Mouse (Mus musculus) neural tube, embryonic 11.5 days (tissue): ENCODE measurements around the gene Xpnpep2. TPM values are rescaled to one million over a fixed set of nuclear protein-coding genes. Genes with fewer than 3 reads are reported as not detected.

Experiments
- ATAC-seq: fragments of 200-750 bp; cut with Nextera tagmentation; 2 replicates; pipeline ENCODE4 v1.8.0; 2017; ENCODE audit warnings: moderate number of reproducible peaks, mild to moderate bottlenecking, moderate TSS enrichment, moderate library complexity; ENCODE audit not compliant: insufficient read depth, low FRiP score, low TSS enrichment
- DNase-seq: peaks from one replicate; pipeline ENCODE4 v3.0.0-alpha.2; 2015; ENCODE audit warnings: low spot score
- H3K27ac ChIP-seq: fragments of 300-500 bp; sonication (generic); 2 replicates; pipeline ENCODE4 v1.5.1; 2014; ENCODE audit warnings: low read depth, mild to moderate bottlenecking, low read length
- H3K27me3 ChIP-seq: fragments of 300-500 bp; sonication (generic); 2 replicates; pipeline ENCODE4 v1.6.1; 2014; ENCODE audit warnings: mild to moderate bottlenecking, low read length, mixed read lengths; ENCODE audit not compliant: control insufficient read depth, insufficient read depth
- H3K36me3 ChIP-seq: fragments of 300-500 bp; sonication (generic); 2 replicates; pipeline ENCODE4 v1.6.1; 2014; ENCODE audit warnings: mild to moderate bottlenecking, low read length, moderate library complexity, mixed read lengths; ENCODE audit not compliant: control insufficient read depth, insufficient read depth
- H3K4me1 ChIP-seq: fragments of 300-500 bp; sonication (generic); 2 replicates; pipeline ENCODE4 v1.6.1; 2014; ENCODE audit warnings: low read length, mixed read lengths; ENCODE audit not compliant: control insufficient read depth, insufficient read depth
- H3K4me2 ChIP-seq: fragments of 300-500 bp; sonication (generic); 2 replicates; pipeline ENCODE4 v1.6.1; 2014; ENCODE audit warnings: low read depth, mild to moderate bottlenecking, moderate library complexity
- H3K4me3 ChIP-seq: fragments of 300-500 bp; sonication (generic); 2 replicates; pipeline ENCODE4 v1.5.1; 2014; ENCODE audit warnings: low read depth, low read length
- H3K9ac ChIP-seq: fragments of 300-500 bp; sonication (generic); 2 replicates; pipeline ENCODE4 v1.6.1; 2014; ENCODE audit warnings: mild to moderate bottlenecking, low read length
- H3K9me3 ChIP-seq: fragments of 300-500 bp; sonication (generic); 2 replicates; pipeline ENCODE4 v1.6.1; 2016; ENCODE audit warnings: low read length; ENCODE audit not compliant: control insufficient read depth
- WGBS: fragments of 180-500 bp; shearing (Covaris S2); extraction: QIAGEN DNeasy Blood & Tissue Kit; methylation state at CpG from one replicate; pipeline ENCODE4 v1.1.7; 2014; 5-methylcytosine and 5-hydroxymethylcytosine counted together
- polyA plus RNA-seq: library from polyadenylated mRNA; unstranded; fragments of >200 nt; fragmentation: Nextera tagmentation; extraction: Ambion mirVana; gene quantifications from 2 replicates; pipeline ENCODE4 v1.2.1, GENCODE M21; 2014

Xpnpep2 gene
- polyA plus RNA-seq, 1 experiment from 2014 or later, result 1.1 TPM

GRCm38 (mm10) chrX:48181844-48182243, 73.3 kb downstream of the Xpnpep2 start:
- Histone ChIP-seq H3K4me3 (no peak overlapping the region), H3K4me1 (no peaks in the 10 kb centered on the region), H3K36me3 (no peaks in the 10 kb centered on the region), H3K9me3 (no peaks in the 10 kb centered on the region), H3K4me2 (no peak overlapping the region), H3K27ac (no peak overlapping the region), H3K27me3 (no peaks in the 10 kb centered on the region), H3K9ac (no peak overlapping the region)
- DNase-seq, result no peak
- ATAC-seq, result no peak
- WGBS, result 85% methylated on average over 6 of the region's 6 CpGs

- Histone ChIP-seq H3K27me3 (no peaks in the 10 kb centered on the region), H3K36me3 (no peaks in the 10 kb centered on the region), H3K9me3 (no peaks in the 10 kb centered on the region), H3K27ac (no peak overlapping the region), H3K4me2 (no peak overlapping the region), H3K4me3 (no peak overlapping the region), H3K4me1 (no peaks in the 10 kb centered on the region), H3K9ac (no peak overlapping the region)
- ATAC-seq (no peak), DNase-seq (no peak)
- 81% methylated on average over 3 of the region's 3 CpGs for WGBS
These were observed 76.2 kb downstream of the Xpnpep2 start for GRCm38 (mm10) chrX:48184703-48185102.

Other genes starting within 250 kb of the Xpnpep2 start
- gene Smarca1, start 215.8 kb upstream of the Xpnpep2 start, polyA plus RNA-seq, result 22.6 and 23.2 TPM in 2 replicates
- gene Ocrl, start 196.3 kb upstream of the Xpnpep2 start, polyA plus RNA-seq, result 19.5 and 20.8 TPM in 2 replicates
- 2.4 and 2.6 TPM in 2 replicates for gene Apln, start 73.9 kb upstream of the Xpnpep2 start, polyA plus RNA-seq
- 1.2 and 2.0 TPM in 2 replicates for gene Sash3, start 37.7 kb downstream of the Xpnpep2 start, polyA plus RNA-seq
- 2.8 and 3.7 TPM in 2 replicates for gene Zdhhc9, start 100.2 kb downstream of the Xpnpep2 start, polyA plus RNA-seq
- 22.4 and 23.3 TPM in 2 replicates for gene Utp14a, start 148.1 kb downstream of the Xpnpep2 start, polyA plus RNA-seq
- gene Bcorl1, start 232.6 kb downstream of the Xpnpep2 start, polyA plus RNA-seq, result 5.1 and 5.7 TPM in 2 replicates